Mouse (Mus musculus) ES-CJ7 (cell line): ENCODE measurements at regions not wholly inside any gene's neighbourhood (a gene's known extent, or its start where the extent isn't known, plus 50 kb on each side); places are given as distances from the start of the nearest gene placed in this dataset.

ENCODE experiments used
- DNase-seq: peaks from one replicate; pipeline ENCODE4 v3.0.0; 2011; ENCODE audit warnings: low read depth, low spot score

- DNase-seq = no peak
These were observed 54.2 kb downstream of the Gjd2 start for GRCm38 (mm10) chr2:113959025-113959767.

GRCm38 (mm10) chr2:113952480-113952879 lies 60.9 kb downstream of the Gjd2 start:
- DNase-seq = no peak

DNA sequence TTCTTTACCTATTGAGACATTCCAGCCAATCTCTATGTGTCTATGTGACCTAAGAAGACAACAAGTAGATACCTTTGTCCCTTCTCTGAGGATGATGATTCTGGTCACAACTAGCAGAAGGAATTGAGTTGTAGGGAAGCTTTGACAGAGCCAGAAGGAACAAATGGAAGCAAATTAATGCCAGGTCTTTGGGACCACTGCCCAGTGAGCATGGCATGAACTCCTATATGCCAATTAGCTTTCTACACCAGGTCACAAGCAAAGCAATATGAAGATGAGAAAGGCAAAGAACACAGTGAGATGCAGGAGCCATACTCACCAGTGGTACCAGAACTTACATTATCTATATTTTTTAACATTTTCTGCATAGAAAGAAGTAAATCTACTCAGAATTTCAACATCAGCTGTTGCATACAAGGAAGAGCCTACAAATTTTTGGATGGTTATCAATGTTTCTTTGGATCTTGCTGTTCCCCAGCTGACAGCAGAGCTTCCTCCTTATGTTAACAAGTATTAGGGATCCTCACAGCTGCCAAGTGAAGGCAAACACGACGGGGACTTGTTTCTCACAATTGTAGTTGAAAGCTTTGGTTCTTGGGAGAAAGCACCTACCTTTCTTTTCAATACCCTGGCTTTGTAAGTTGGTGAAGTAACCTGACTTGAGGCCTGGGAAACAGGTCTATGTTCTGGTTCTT lies 64.0 kb downstream of the Gjd2 start:
- DNase-seq = no peak

DNA sequence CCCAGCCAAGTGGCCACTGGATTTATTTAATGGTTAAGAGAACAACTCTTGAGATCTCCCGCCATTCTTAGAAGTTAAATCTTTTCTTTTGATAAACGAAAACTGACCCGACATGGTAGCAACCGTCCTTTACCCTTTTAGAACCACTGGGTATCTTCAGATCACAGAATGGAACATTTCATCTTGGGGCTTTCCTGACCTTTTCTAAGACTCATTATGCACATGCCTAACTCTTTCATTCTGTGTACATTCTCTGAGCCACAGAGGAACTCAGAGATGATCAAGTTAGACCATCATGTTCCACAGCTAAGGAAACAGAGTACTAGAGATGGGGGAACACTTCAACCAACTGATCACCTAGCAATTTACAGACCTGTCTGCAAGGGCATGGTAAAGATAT lies 81.7 kb downstream of the Gjd2 start:
- DNase-seq = no peak

GRCm38 (mm10) chr2:113930948-113931347 lies 82.5 kb downstream of the Gjd2 start:
- DNase-seq = no peak

GRCm38 (mm10) chr2:113929650-113930049 lies 81.2 kb upstream of the Arhgap11a start:
- no peak for DNase-seq

DNA sequence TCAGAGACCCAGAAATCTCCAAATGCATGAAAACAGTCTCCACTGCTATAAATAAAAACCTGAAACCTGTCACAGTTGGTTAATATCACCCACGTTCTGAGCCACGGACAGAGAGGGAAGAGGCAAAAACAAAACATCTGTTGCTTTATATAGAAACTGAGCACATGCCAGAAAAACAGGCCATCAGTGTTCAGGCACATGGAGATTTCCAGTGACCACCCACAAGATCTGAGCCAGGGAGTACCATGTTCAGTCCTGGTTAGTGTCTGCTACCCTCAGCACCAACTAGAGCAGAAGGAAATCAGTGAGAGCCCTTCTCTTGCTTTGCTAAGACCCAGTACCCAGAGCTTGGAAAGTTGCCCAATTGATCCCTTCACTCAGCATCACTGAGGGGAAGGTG lies 75.7 kb upstream of the Arhgap11a start:
- no peak for DNase-seq

DNA sequence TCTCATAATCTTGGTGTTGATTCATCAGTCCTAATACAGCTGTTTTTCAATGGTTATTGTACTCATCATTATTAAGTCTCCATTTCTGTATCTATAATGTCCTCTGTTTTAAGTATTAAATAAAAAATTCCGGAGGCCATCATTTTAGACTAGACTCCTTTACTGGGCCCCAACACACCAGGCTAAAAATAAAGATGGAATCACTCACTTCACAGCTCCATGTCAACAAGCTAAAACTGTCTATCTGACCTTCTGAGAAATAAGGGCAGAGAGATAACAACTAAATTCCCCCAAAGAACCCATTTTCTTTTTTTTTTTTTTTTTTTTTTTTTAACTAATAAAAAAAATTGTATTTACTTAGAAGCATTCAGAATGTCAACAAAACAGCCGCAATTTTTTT lies 70.5 kb upstream of the Arhgap11a start:
- DNase-seq = no peak

DNA sequence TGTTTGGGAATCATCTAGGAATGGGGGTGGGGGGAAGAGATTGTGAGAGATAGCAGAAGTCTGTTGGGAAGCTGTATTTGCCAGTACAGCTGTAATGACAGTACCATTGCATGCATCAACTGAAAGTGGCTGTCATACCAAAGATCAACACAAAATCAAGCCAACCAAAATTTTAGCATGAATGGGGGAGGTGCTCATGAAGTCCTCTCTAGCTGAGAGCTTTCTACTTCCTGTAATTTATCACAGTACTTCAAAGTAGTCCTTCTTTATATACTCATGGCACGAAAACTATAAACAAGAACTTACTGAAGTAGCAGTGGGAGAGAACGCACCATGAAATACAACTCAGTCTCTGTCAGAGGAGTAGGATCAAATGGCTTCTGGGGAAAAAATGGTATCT lies 65.8 kb upstream of the Arhgap11a start:
- DNase-seq = no peak

DNA sequence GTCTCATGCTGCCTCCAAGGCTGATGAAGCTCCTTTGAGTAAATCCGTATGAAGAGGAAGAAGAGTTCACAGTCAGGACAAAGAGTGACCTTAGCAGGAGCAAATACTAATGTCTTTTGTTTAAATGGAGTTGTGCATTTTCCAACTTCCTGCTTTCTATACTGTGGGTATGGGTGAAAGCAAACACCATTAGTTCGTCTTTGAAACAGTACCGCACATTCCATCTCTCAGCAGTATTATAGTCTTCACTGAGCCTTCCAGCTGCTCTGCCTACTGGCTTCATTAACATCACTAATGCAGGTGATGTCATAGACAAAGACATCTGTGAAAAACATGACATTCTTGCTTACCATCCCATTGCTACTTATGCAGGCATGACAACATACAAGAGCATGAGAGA lies 62.7 kb upstream of the Arhgap11a start:
- DNase-seq = no peak

- DNase-seq = no peak
These were observed 61.0 kb upstream of the Arhgap11a start for GRCm38 (mm10) chr2:113909502-113909901.

- DNase-seq = no peak
These were observed 60.2 kb upstream of the Arhgap11a start for GRCm38 (mm10) chr2:113908636-113909035.

DNA sequence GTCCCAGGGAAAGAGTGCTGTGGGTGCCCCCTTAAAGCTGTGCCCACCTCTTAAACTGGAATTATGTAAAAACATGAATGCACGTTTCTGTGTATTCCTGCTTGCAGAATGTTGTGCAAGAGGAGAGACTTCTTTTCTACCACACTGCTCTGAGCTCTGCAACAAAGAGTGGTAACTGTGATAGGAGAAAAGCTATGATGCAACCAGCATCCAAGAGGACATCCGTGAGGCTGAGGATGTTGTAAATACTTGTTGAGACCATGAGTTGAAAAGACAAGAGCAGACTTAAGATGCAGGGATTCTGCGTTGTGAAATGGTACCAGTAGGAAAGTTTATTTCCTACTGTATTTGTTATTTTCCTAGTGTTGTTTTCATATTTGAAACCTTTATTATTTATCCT lies 56.0 kb upstream of the Arhgap11a start:
- no peak for DNase-seq

GRCm38 (mm10) chr2:113903865-113904264 lies 55.4 kb upstream of the Arhgap11a start:
- DNase-seq = no peak

DNA sequence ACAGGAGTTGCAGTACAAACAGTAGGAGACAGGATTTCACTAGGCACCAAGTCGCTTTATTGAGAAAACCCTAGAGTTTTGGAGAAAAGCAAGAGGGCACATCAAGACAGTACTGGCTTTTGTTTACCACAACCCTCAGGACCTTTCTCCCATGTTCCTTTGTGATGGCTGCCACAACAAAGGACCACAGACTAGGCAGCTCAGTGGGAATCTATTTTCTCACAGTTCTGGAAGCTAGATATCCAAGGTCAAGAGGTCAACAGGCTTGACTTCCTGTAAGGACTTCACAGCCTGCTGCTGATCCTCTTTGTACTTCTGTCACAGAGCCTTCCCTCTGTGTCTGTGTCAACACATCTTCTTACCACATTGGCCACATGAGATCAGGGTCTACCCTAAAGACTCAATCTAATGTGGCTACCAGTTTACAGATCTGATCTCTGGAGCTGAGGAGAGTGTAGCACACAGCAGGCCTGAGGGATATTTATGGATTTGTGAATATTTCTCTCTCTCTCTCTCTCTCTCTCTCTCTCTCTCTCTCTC lies 54.6 kb upstream of the Arhgap11a start:
- peak; percentile 24 for DNase-seq

DNA sequence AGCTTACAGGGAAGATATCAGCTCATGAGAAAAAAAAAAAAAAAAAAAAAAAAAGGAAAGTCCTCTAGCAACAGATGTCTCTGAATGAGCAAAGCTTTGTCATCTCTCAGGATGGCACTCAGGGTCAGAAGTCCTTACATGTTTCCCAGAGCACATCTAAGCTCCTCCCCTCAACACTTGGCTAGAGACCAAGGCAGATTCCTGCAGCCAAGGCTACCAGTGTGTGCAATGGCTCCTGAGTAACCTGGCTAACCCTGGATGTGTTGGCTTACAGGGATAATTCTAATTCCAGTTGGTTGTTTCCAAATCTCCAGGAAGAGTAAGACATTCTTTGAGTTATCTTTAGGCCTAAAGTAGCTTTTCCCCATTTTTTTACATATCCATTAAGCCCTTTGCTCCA lies 53.9 kb upstream of the Arhgap11a start:
- no peak for DNase-seq

DNA sequence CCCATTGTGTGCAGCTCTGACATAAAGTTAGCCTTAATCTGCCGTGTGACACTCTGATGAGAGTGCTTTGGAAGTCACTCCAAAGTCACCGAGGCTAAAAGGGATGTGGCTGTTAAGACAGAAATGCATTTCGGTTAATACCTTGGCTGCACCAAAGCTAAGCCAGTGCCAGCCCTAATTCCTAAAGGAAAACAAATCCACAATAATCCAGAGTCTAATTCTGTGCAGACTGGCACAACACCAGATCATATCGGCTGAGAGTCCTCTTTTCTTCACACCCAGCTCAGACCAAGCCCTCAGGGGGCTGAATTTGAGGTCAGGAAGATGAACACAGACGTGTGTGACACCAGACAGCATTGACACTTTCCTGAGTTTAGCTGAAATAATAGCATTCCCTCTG lies 52.0 kb upstream of the Arhgap11a start:
- no peak for DNase-seq

GRCm38 (mm10) chr2:113898747-113899146 lies 50.3 kb upstream of the Arhgap11a start:
- DNase-seq = no peak
